Mouse (Mus musculus): ENCODE results near the gene Sarnp.
A peak's percentile ranks its signal among the peaks of the same experiment; 100 is the strongest.

GRCm38 (mm10) chr10:128923013-128923691 is 106.0 kb downstream of the Sarnp start:
- peak; percentile 54 for TF ChIP-seq CTCF (IDR thresholded peaks at IDR 0.05; ENCODE audit: low read depth)
- peak; percentile 53; the same call in 1 of the 2 replicates for TF ChIP-seq EP300 (IDR thresholded peaks at IDR 0.05; ENCODE audit: low read depth)
